Mouse (Mus musculus) heart, embryonic 11.5 days (tissue): ENCODE data around the gene Asb1. TPM values are rescaled to one million over a fixed set of nuclear protein-coding genes. Genes with fewer than 3 reads are reported as not detected.

Source experiments
- ATAC-seq: fragments of 200-750 bp; cut with Nextera tagmentation; replicated peaks from 2 replicates; pipeline ENCODE4 v1.8.0; 2017; ENCODE audit warnings: moderate library complexity; ENCODE audit not compliant: insufficient number of reproducible peaks, low FRiP score, low TSS enrichment
- H3K27ac ChIP-seq: fragments of 300-500 bp; sonication (generic); 2 replicates; pipeline ENCODE4 v1.5.1; 2014; ENCODE audit warnings: mild to moderate bottlenecking, low read depth, low read length
- H3K27me3 ChIP-seq: fragments of 300-500 bp; sonication (generic); 2 replicates; pipeline ENCODE4 v1.6.1; 2014; ENCODE audit warnings: mild to moderate bottlenecking, low read length, mixed read lengths; ENCODE audit not compliant: control insufficient read depth, insufficient read depth
- H3K36me3 ChIP-seq: fragments of 300-500 bp; sonication (generic); 2 replicates; pipeline ENCODE4 v1.6.1; 2014; ENCODE audit warnings: mild to moderate bottlenecking, low read length, moderate library complexity, mixed read lengths; ENCODE audit not compliant: control insufficient read depth, insufficient read depth
- H3K4me1 ChIP-seq: fragments of 300-500 bp; sonication (generic); 2 replicates; pipeline ENCODE4 v1.6.1; 2014; ENCODE audit warnings: low read length; ENCODE audit not compliant: control insufficient read depth, insufficient read depth
- H3K4me2 ChIP-seq: fragments of 300-500 bp; sonication (generic); 2 replicates; pipeline ENCODE4 v1.6.1; 2014; ENCODE audit warnings: mild to moderate bottlenecking, moderate library complexity
- H3K4me3 ChIP-seq: fragments of 300-500 bp; sonication (generic); 2 replicates; pipeline ENCODE4 v1.5.1; 2014; ENCODE audit warnings: low read depth, low read length
- H3K9ac ChIP-seq: fragments of 300-500 bp; sonication (generic); 2 replicates; pipeline ENCODE4 v1.6.1; 2014; ENCODE audit warnings: mild to moderate bottlenecking, low read depth, low read length, moderate library complexity
- H3K9me3 ChIP-seq: fragments of 300-500 bp; sonication (generic); replicated peaks from 2 replicates; pipeline ENCODE4 v1.6.1; 2016; ENCODE audit warnings: low read length; ENCODE audit not compliant: control insufficient read depth
- WGBS: fragments of 180-500 bp; shearing (Covaris S2); extraction: QIAGEN DNeasy Blood & Tissue Kit; methylation state at CpG from one replicate; pipeline ENCODE4 v1.1.7; 2014; ENCODE audit not compliant: insufficient replicate concordance; 5-methylcytosine and 5-hydroxymethylcytosine counted together
- polyA plus RNA-seq: library from polyadenylated mRNA; unstranded; fragments of >200 nt; fragmentation: Nextera tagmentation; extraction: Ambion mirVana; gene quantifications from 2 replicates; pipeline ENCODE4 v1.2.1, GENCODE M21; 2014

Asb1 gene
- polyA plus RNA-seq, 1 experiment from 2014 or later, result 8.9 TPM

DNA sequence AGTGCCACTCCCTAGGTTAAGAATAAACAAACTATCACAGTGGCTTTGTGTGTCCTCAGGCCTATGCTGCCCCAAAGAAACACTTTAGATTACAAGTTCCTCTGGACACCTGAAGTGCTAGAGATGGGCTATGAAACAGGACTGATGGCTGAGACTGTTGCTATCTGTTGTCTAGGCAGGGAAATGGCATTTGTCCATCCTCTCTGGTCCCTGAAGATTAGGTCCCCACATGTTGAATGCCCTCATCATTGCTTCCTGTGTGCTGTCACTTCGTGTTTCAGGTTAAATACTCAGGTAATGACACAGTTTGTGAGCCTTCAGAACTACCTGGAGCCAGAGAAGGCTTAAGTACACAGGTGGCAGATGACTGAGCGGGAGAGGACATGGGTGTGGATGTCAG, 8.7 kb downstream of the Asb1 start:
- H3K4me2 ChIP-seq, result no peak overlapping the region
- no peak overlapping the region for H3K27ac ChIP-seq
- H3K9ac ChIP-seq, result no peak overlapping the region
- ATAC-seq, result no peak
- no peaks in the 10 kb centered on the region for H3K9me3 ChIP-seq
- no peaks in the 10 kb centered on the region for H3K4me1 ChIP-seq
- no peaks in the 10 kb centered on the region for H3K27me3 ChIP-seq
- H3K36me3 ChIP-seq, result peaks cover 11% of the 10 kb centered on the region; the same call in 1 of the 2 replicates
- WGBS, result 86% methylated on average over 2 of the region's 2 CpGs
- H3K4me3 ChIP-seq, result no peak overlapping the region

DNA sequence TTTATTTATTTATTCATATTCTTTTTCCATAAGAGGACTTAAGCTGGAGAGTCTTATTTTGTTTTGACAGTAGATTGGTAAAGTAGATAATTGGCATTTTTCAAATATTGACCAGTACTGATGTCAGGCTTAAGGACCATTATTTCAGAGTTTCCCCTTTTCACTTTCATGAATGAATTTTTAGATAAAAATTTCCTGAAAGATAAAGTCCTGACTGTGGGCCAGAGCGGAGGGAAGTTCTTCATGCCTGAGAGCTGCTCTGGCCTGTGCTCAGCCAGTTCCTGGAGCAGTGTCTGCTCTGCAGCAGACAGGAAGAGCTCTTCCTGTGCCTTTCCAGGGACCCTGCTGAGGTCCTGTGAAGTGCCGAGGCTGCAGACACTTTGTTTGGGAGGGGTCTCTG, 16.8 kb downstream of the Asb1 start:
- 48% methylated on average over 2 of the region's 2 CpGs for WGBS
- Histone ChIP-seq H3K36me3 (peaks cover 16% of the 10 kb centered on the region; the same call in 1 of the 2 replicates), H3K4me1 (no peaks in the 10 kb centered on the region), H3K9ac (no peak overlapping the region), H3K4me2 (no peak overlapping the region), H3K4me3 (no peak overlapping the region), H3K9me3 (no peaks in the 10 kb centered on the region), H3K27me3 (no peaks in the 10 kb centered on the region), H3K27ac (0 out of 2 replicates have a peak overlapping the region, but pooled peaks have one; percentile 7)
- ATAC-seq, result no peak

- no peaks in the 10 kb centered on the region for H3K27me3 ChIP-seq
- 82% methylated on average over 6 of the region's 6 CpGs for WGBS
- H3K9me3 ChIP-seq, result no peaks in the 10 kb centered on the region
- 0 out of 2 replicates have a peak, but pooled peaks cover 8% of the 10 kb centered on the region for H3K36me3 ChIP-seq
- no peak overlapping the region for H3K9ac ChIP-seq
- H3K4me1 ChIP-seq, result no peaks in the 10 kb centered on the region
- no peak overlapping the region for H3K27ac ChIP-seq
- H3K4me2 ChIP-seq, result no peak overlapping the region
- ATAC-seq, result no peak
- H3K4me3 ChIP-seq, result no peak overlapping the region
Measured at GRCm38 (mm10) chr1:91561226-91561625, 20.9 kb downstream of the Asb1 start.

GRCm38 (mm10) chr1:91562977-91563590, 22.7 kb downstream of the Asb1 start:
- Histone ChIP-seq H3K4me2 (no peak overlapping the region), H3K9ac (no peak overlapping the region), H3K27ac (no peak overlapping the region), H3K4me3 (no peak overlapping the region), H3K4me1 (no peaks in the 10 kb centered on the region), H3K27me3 (no peaks in the 10 kb centered on the region), H3K9me3 (no peaks in the 10 kb centered on the region), H3K36me3 (0 out of 2 replicates have a peak, but pooled peaks cover 3% of the 10 kb centered on the region)
- 81% methylated on average over 4 of the region's 4 CpGs for WGBS
- no peak for ATAC-seq

DNA sequence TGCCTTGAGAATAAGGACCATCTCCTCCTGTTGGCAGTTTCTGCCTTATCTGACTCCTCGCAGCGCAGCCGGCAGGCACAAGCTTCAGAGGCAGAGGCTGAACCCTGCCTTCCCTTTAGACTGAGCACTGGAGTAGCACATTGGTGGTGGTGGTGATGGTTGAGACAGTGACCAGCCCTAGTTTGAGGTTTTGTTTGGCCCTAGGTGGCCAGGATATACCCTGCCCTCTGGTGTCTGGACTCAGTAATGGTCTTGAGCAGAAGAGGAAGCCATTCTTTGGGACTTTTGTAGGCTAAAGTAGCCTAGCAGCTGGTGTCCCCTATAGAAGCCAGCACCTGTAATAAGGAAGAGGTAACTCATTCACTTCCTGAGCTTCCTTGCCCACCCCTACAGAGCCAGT, 23.7 kb downstream of the Asb1 start:
- 0 out of 2 replicates have a peak, but pooled peaks cover 3% of the 10 kb centered on the region for H3K36me3 ChIP-seq
- WGBS, result 18% methylated on average over 3 of the region's 3 CpGs
- no peak for ATAC-seq
- no peaks in the 10 kb centered on the region for H3K4me1 ChIP-seq
- no peak overlapping the region for H3K4me3 ChIP-seq
- H3K9me3 ChIP-seq, result no peaks in the 10 kb centered on the region
- no peak overlapping the region for H3K9ac ChIP-seq
- H3K4me2 ChIP-seq, result no peak overlapping the region
- no peak overlapping the region for H3K27ac ChIP-seq
- H3K27me3 ChIP-seq, result no peaks in the 10 kb centered on the region

- Histone ChIP-seq H3K9ac (no peak overlapping the region), H3K4me2 (no peak overlapping the region), H3K4me1 (no peaks in the 10 kb centered on the region), H3K4me3 (no peak overlapping the region), H3K9me3 (no peaks in the 10 kb centered on the region), H3K36me3 (0 out of 2 replicates have a peak, but pooled peaks cover 3% of the 10 kb centered on the region), H3K27me3 (no peaks in the 10 kb centered on the region), H3K27ac (no peak overlapping the region)
- 54% methylated on average over 6 of the region's 6 CpGs for WGBS
- no peak for ATAC-seq
Measured at GRCm38 (mm10) chr1:91564598-91564997, 24.3 kb downstream of the Asb1 start.

GRCm38 (mm10) chr1:91567269-91567668, 26.9 kb downstream of the Asb1 start:
- H3K9me3 ChIP-seq, result no peaks in the 10 kb centered on the region
- H3K4me3 ChIP-seq, result no peak overlapping the region
- 74% methylated on average over 2 of the region's 2 CpGs for WGBS
- H3K4me1 ChIP-seq, result no peaks in the 10 kb centered on the region
- no peak overlapping the region for H3K9ac ChIP-seq
- peaks cover 3% of the 10 kb centered on the region; the same call in 1 of the 2 replicates for H3K27me3 ChIP-seq
- no peak for ATAC-seq
- H3K36me3 ChIP-seq, result no peaks in the 10 kb centered on the region
- H3K4me2 ChIP-seq, result no peak overlapping the region
- H3K27ac ChIP-seq, result no peak overlapping the region

DNA sequence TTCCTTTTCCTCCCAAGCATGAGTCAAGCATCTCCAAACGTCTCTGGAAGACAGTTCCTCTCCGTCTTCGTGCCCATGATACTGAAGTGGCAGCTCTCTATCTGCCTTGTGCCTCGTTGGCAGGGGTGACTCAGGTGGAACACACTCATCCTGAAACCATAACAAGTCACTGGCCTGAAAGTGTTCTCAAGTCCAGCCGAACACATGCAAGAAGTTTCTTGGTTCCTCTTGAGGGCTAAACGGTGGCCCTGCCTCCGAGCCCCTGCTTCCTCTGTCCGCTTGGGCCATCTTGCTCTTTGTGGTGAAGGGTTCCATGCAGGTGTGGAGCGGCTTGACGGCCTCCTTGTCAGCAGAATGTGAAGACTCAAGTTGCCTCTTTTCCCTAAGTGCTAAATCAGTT, 32.1 kb downstream of the Asb1 start:
- Histone ChIP-seq H3K9ac (no peak overlapping the region), H3K4me1 (no peaks in the 10 kb centered on the region), H3K4me2 (no peak overlapping the region), H3K9me3 (no peaks in the 10 kb centered on the region), H3K4me3 (no peak overlapping the region), H3K36me3 (no peaks in the 10 kb centered on the region), H3K27me3 (peaks cover 3% of the 10 kb centered on the region; the same call in 1 of the 2 replicates), H3K27ac (no peak overlapping the region)
- no peak for ATAC-seq
- 77% methylated on average over 10 of the region's 10 CpGs for WGBS

DNA sequence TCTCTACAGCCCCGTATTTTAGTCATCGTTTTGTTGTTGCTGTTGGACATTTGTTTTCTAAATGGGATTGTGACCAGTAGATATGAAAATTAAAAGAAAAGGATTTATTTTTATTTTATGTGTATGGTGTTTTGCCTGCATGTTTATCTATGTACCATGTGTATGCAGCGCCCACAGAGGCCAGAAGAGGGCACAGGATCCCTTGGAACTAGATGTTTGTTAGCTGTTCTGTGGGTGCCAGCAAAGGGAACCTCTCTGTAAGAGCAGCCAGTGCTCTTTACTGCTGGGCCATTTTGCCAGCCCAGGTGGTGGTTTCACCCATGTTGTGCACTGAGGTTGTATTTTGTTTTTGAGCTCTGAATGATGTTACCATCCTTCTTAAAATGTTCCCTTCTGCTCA, 33.9 kb downstream of the Asb1 start:
- Histone ChIP-seq H3K27me3 (peaks cover 3% of the 10 kb centered on the region; the same call in 1 of the 2 replicates), H3K4me1 (peaks cover 6% of the 10 kb centered on the region; the same call in 1 of the 2 replicates), H3K9me3 (no peaks in the 10 kb centered on the region), H3K9ac (no peak overlapping the region), H3K4me3 (no peak overlapping the region), H3K4me2 (no peak overlapping the region), H3K36me3 (no peaks in the 10 kb centered on the region), H3K27ac (no peak overlapping the region)
- WGBS, result 65% methylated on average over 3 of the region's 3 CpGs
- no peak for ATAC-seq
